8 mouse cellular contexts compared by ENCODE assay signal in the genomic region with DNA sequence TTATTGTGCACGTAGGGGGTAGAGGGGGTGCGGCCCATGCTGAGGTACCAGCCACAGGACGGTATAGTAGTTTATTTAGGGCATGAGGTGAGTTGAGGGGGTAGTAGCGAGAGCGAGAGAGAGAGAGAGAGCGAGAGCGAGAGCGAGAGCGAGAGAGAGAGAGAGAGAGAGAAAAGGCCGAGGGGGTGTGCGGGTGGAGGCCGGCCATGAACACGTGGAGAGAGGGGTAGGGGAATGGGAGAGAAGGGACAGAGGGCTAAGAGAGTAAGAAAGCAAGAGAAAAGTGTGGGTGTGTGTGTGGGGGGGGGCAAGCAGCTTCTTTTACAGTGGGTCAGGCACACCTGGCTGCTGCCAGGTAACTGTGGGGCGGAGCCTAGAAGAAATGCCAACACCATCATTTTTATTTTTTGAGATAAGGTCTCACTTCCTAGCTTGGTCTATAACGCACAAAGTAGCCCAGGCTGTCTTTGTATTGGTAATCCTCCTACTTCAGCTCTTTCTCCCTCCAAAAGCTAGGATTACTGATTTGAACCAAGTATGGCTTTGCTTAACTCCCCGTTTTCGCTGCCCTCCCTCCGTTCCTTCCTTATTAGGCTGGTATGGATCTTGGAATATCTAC. TPM values are rescaled to one million over a fixed set of nuclear protein-coding genes. Genes with fewer than 3 reads are reported as not detected.
A peak's percentile ranks its signal among the peaks of the same experiment; 100 is the strongest.
DNase-seq lines count a peak whose midpoint lies in the region; ATAC-seq and TF ChIP-seq lines count a peak whose summit lies in the region.

No protein-coding gene starts in this region.

- H3K4me1 ChIP-seq in heart, embryonic 13.5 days: peaks cover 42% of the 10 kb centered on the region
- peaks cover 4 to 16% of the 10 kb centered on the region in 2 experiments; a peak in 2 of 4 replicates for H3K4me1 ChIP-seq in ES-E14 (ENCODE audit: control insufficient read depth in 2 of 2, insufficient read depth in 2 of 2, low read length in 2 of 2, poor library complexity in 1 of 2)
- H3K4me1 ChIP-seq in forebrain, embryonic 15.5 days: peaks cover 34% of the 10 kb centered on the region

- H3K9ac ChIP-seq in heart, embryonic 13.5 days: peak overlapping the region; percentile 76
- H3K9ac ChIP-seq in ES-E14 (ENCODE audit: insufficient read depth, low read depth, low read length, poor library complexity, severe bottlenecking): peak overlapping the region; percentile 78
- peak overlapping the region; percentile 40; the same call in 1 of the 2 replicates for H3K9ac ChIP-seq in forebrain, embryonic 15.5 days (replicated peaks)

- H3K27me3 ChIP-seq in heart, embryonic 13.5 days (replicated peaks): no peaks in the 10 kb centered on the region
- H3K27me3 ChIP-seq in forebrain, embryonic 15.5 days: no peaks in the 10 kb centered on the region

- no peak for ATAC-seq in heart, embryonic 13.5 days (ENCODE audit: extremely low read depth, insufficient number of reproducible peaks, low FRiP score, low TSS enrichment)
- no peak for ATAC-seq in forebrain, embryonic 15.5 days (replicated peaks)

- H3K79me2 ChIP-seq in macrophage (ENCODE audit: inconsistent target): peaks cover 40% of the 10 kb centered on the region

- DNase-seq in heart, postnatal 36 days: no peak
- no peak for DNase-seq in ES-E14 (ENCODE audit: low read depth, low spot score)
- DNase-seq in frontal cortex, adult 2 months (ENCODE audit: extremely low spot score in 1 of 2, low spot score in 1 of 2): no peak
- DNase-seq in adipocyte (ENCODE audit: low spot score): no peak
- no peak for DNase-seq in right cerebral cortex, postnatal 36 days (ENCODE audit: low spot score in 2 of 2)

- H3K36me3 ChIP-seq in heart, embryonic 13.5 days: peaks cover 10% of the 10 kb centered on the region
- peaks cover 7% of the 10 kb centered on the region; the same call in 1 of the 2 replicates for H3K36me3 ChIP-seq in ES-E14 (ENCODE audit: control insufficient read depth, insufficient read depth, low read length, poor library complexity, severe bottlenecking)
- peaks cover 9% of the 10 kb centered on the region for H3K36me3 ChIP-seq in forebrain, embryonic 15.5 days
- H3K36me3 ChIP-seq in macrophage (ENCODE audit: inconsistent target): no peaks in the 10 kb centered on the region; the same call in 1 of the 2 replicates

- peak overlapping the region; percentile 79 for H3K4me3 ChIP-seq in heart, embryonic 13.5 days
- H3K4me3 ChIP-seq in ES-E14 (ENCODE audit: insufficient read depth in 1 of 2, low read depth in 1 of 2, low read length in 2 of 2, poor library complexity in 1 of 2, severe bottlenecking in 1 of 2): peak overlapping the region; percentile 51 to 64
- H3K4me3 ChIP-seq in forebrain, embryonic 15.5 days: peak overlapping the region; percentile 86
- peak overlapping the region; percentile 33 for H3K4me3 ChIP-seq in macrophage (ENCODE audit: inconsistent target)

- peak overlapping the region; percentile 79 for H3K27ac ChIP-seq in heart, embryonic 13.5 days (replicated peaks)
- peak overlapping the region; percentile 73; the same call in 1 of the 2 replicates for H3K27ac ChIP-seq in ES-E14 (ENCODE audit: insufficient read depth, low read depth, low read length, poor library complexity, severe bottlenecking)
- H3K27ac ChIP-seq in forebrain, embryonic 15.5 days (replicated peaks): peak overlapping the region; percentile 64
- H3K27ac ChIP-seq in macrophage: peak overlapping the region; percentile 72

- WGBS in heart, embryonic 13.5 days: 23% methylated on average over 18 of the region's 18 CpGs
- 28% methylated on average over 18 of the region's 18 CpGs for WGBS in forebrain, embryonic 15.5 days
- WGBS in macrophage (ENCODE audit: missing documents): 41% methylated on average over 15 of the region's 18 CpGs

- peak overlapping the region; percentile 99 for H3K4me2 ChIP-seq in heart, embryonic 13.5 days
- peak overlapping the region; percentile 56 for H3K4me2 ChIP-seq in forebrain, embryonic 15.5 days (replicated peaks)

- in situ Hi-C loops in ES-E14 (cut with MboI; ENCODE audit: low sequenced_read_pairs in 2 of 2, unreplicated experiment in 2 of 2): no loop called here

- H3K9me3 ChIP-seq in heart, embryonic 13.5 days: no peaks in the 10 kb centered on the region
- H3K9me3 ChIP-seq in ES-E14 (ENCODE audit: control insufficient read depth, insufficient read depth, low read depth, low read length): no peaks in the 10 kb centered on the region
- no peaks in the 10 kb centered on the region for H3K9me3 ChIP-seq in forebrain, embryonic 15.5 days

- intact Hi-C loops in heart, postnatal 36 days (cut with DNase I): no loop called here

TF ChIP-seq in ES-E14, 5 proteins besides CTCF, POLR2A, EP300 and RAD21:
- no peak for TF ChIP-seq MAFK (IDR thresholded peaks at IDR 0.05; ENCODE audit: insufficient read depth, low read depth, low read length)
- no peak for TF ChIP-seq ZNF384 (IDR thresholded peaks at IDR 0.05; ENCODE audit: low read depth, low read length)
- no peak for TF ChIP-seq HCFC1 (IDR thresholded peaks at IDR 0.05; ENCODE audit: borderline replicate concordance, insufficient read depth, low read length)
- TF ChIP-seq ZC3H11A (IDR thresholded peaks at IDR 0.05; ENCODE audit: borderline replicate concordance, low read depth, low read length): no peak

RNA-seq across cellular contexts. Expression of gene H2afj, which starts 0.5 kb away (rescaled TPM):
- polyA plus RNA-seq in heart, embryonic 13.5 days (2015; fragmentation: Nextera tagmentation; extraction: Ambion mirVana): 75.2 and 81.2 TPM in 2 replicates
- 10 to 100 TPM; 29.9 to 30.9 TPM for total RNA-seq in heart, postnatal 36 days (2021)
- 185 and 274 TPM in 2 replicates for total RNA-seq in ES-E14 (2012; rRNA removed)
- polyA plus RNA-seq in forebrain, embryonic 15.5 days (2015; fragmentation: Nextera tagmentation; extraction: Ambion mirVana): 120 and 132 TPM in 2 replicates
- total RNA-seq in macrophage (2018; cell fraction: chromatin; rRNA removed): 10 to 100 TPM in 19 of 26 experiments, 1 to 10 TPM in 7; 2.5 to 56.7 (median 18.4) TPM
- total RNA-seq in macrophage (2018; cell fraction: cytosol; rRNA removed): 10 to 100 TPM; 21.4 to 63.1 (median 39.3) TPM
- total RNA-seq in macrophage (2018; cell fraction: nucleus; rRNA removed): 10 to 100 TPM in 25 of 26 experiments, 1 to 10 TPM in 1; 7.5 to 91.1 (median 38.9) TPM
- 13.7 to 65.7 TPM (median 49.0 TPM) in 3 replicates for polyA plus RNA-seq in macrophage (2018)
- polyA plus RNA-seq in frontal cortex, adult 2 months (2012; rRNA removed): 103 and 145 TPM in 2 replicates

RNA-seq across cellular contexts. Expression of gene Hist4h4, which starts 3.3 kb away (rescaled TPM):
- polyA plus RNA-seq in heart, embryonic 13.5 days (2015; fragmentation: Nextera tagmentation; extraction: Ambion mirVana): 0.11 and 0.34 TPM in 2 replicates
- total RNA-seq in heart, postnatal 36 days (2021): 1 to 10 TPM; 8.2 to 8.5 TPM
- total RNA-seq in ES-E14 (2012; rRNA removed): 70.5 and 110 TPM in 2 replicates
- polyA plus RNA-seq in forebrain, embryonic 15.5 days (2015; fragmentation: Nextera tagmentation; extraction: Ambion mirVana): 0.97 and 1.1 TPM in 2 replicates
- total RNA-seq in macrophage (2018; cell fraction: chromatin; rRNA removed): 1 to 10 TPM in 19 of 26 experiments, under 1 TPM in 7; 0.62 to 9.7 (median 1.5) TPM
- total RNA-seq in macrophage (2018; cell fraction: cytosol; rRNA removed): 1 to 10 TPM in 10 of 26 experiments, under 1 TPM in 16; 0.29 to 4.0 (median 0.75) TPM
- 10 to 100 TPM in 2 of 26 experiments, 1 to 10 TPM in 14, under 1 TPM in 10; 0.44 to 12.4 (median 1.5) TPM for total RNA-seq in macrophage (2018; cell fraction: nucleus; rRNA removed)
- polyA plus RNA-seq in macrophage (2018): 0.07 TPM in 1 of 3 replicates, not detected in the others
- 0.56 and 0.80 TPM in 2 replicates for polyA plus RNA-seq in frontal cortex, adult 2 months (2012; rRNA removed)

RNA-seq across cellular contexts. Expression of gene BC049715, which starts 19.9 kb away (rescaled TPM):
- 1.2 and 1.9 TPM in 2 replicates for polyA plus RNA-seq in heart, embryonic 13.5 days (2015; fragmentation: Nextera tagmentation; extraction: Ambion mirVana)
- total RNA-seq in heart, postnatal 36 days (2021): under 1 TPM; 0.27 to 0.36 TPM
- 0.90 and 1.2 TPM in 2 replicates for total RNA-seq in ES-E14 (2012; rRNA removed)
- polyA plus RNA-seq in forebrain, embryonic 15.5 days (2015; fragmentation: Nextera tagmentation; extraction: Ambion mirVana): 0.93 and 1.1 TPM in 2 replicates
- total RNA-seq in macrophage (2018; cell fraction: chromatin; rRNA removed): 10 to 100 TPM in 24 of 26 experiments, 1 to 10 TPM in 2; 2.9 to 40.6 (median 27.1) TPM
- total RNA-seq in macrophage (2018; cell fraction: cytosol; rRNA removed): 1 to 10 TPM in 23 of 26 experiments, under 1 TPM in 3; 0.61 to 4.5 (median 2.6) TPM
- total RNA-seq in macrophage (2018; cell fraction: nucleus; rRNA removed): 10 to 100 TPM in 19 of 26 experiments, 1 to 10 TPM in 7; 2.6 to 35.4 (median 17.9) TPM
- 1.6 to 2.4 TPM (median 1.8 TPM) in 3 replicates for polyA plus RNA-seq in macrophage (2018)
- 0.59 and 1.3 TPM in 2 replicates for polyA plus RNA-seq in frontal cortex, adult 2 months (2012; rRNA removed)

RNA-seq across cellular contexts. Expression of gene Wbp11, which starts 20.5 kb away (rescaled TPM):
- polyA plus RNA-seq in heart, embryonic 13.5 days (2015; fragmentation: Nextera tagmentation; extraction: Ambion mirVana): 70.6 and 71.1 TPM in 2 replicates
- total RNA-seq in heart, postnatal 36 days (2021): 10 to 100 TPM; 63.3 to 64.1 TPM
- 33.5 and 41.7 TPM in 2 replicates for total RNA-seq in ES-E14 (2012; rRNA removed)
- 79.0 and 82.5 TPM in 2 replicates for polyA plus RNA-seq in forebrain, embryonic 15.5 days (2015; fragmentation: Nextera tagmentation; extraction: Ambion mirVana)
- 100 to 1,000 TPM in 11 of 26 experiments, 10 to 100 TPM in 15; 62.7 to 129 (median 88.5) TPM for total RNA-seq in macrophage (2018; cell fraction: chromatin; rRNA removed)
- 10 to 100 TPM; 58.7 to 97.0 (median 70.5) TPM for total RNA-seq in macrophage (2018; cell fraction: cytosol; rRNA removed)
- total RNA-seq in macrophage (2018; cell fraction: nucleus; rRNA removed): 100 to 1,000 TPM in 3 of 26 experiments, 10 to 100 TPM in 23; 50.7 to 111 (median 71.2) TPM
- polyA plus RNA-seq in macrophage (2018): 55.5 to 198 TPM (median 71.9 TPM) in 3 replicates
- polyA plus RNA-seq in frontal cortex, adult 2 months (2012; rRNA removed): 60.8 and 72.5 TPM in 2 replicates

RNA-seq across cellular contexts. Expression of gene Gucy2c, which starts 25.9 kb away (rescaled TPM):
- polyA plus RNA-seq in heart, embryonic 13.5 days (2015; fragmentation: Nextera tagmentation; extraction: Ambion mirVana): 0.04 TPM in 2 replicates
- total RNA-seq in heart, postnatal 36 days (2021): not detected
- total RNA-seq in ES-E14 (2012; rRNA removed): 0.09 and 0.11 TPM in 2 replicates
- 0.05 TPM in 2 replicates for polyA plus RNA-seq in forebrain, embryonic 15.5 days (2015; fragmentation: Nextera tagmentation; extraction: Ambion mirVana)
- not detected for total RNA-seq in macrophage (2018; cell fraction: chromatin; rRNA removed)
- not detected for total RNA-seq in macrophage (2018; cell fraction: cytosol; rRNA removed)
- not detected for total RNA-seq in macrophage (2018; cell fraction: nucleus; rRNA removed)
- not detected in 3 replicates for polyA plus RNA-seq in macrophage (2018)
- polyA plus RNA-seq in frontal cortex, adult 2 months (2012; rRNA removed): 0.10 and 0.13 TPM in 2 replicates

Comparison
In these comparisons a context has a peak if more than half of its experiments do, and no peak if none do; other contexts are left out.
1. H3K4me3 ChIP-seq: peak in every context shown above with its lines; median percentile 86 in forebrain, embryonic 15.5 days; 79 in heart, embryonic 13.5 days; 58 in ES-E14; 33 in macrophage.